Mouse (Mus musculus) layer of hippocampus, adult 9-10 months (tissue): Measurements from ENCODE around the gene Ulk1.
"Not testable (repeated sequence)": the region's sequence is repeated elsewhere in the genome, so short reads cannot be mapped to it uniquely, and the experiment has no call there.

Experiments used
- DNase-seq: peaks from one replicate; pipeline ENCODE4 v3.0.0; 2022; ENCODE audit warnings: low spot score

Ulk1 gene

GRCm38 (mm10) chr5:110809667-110810325 is at the start of gene Ulk1:
TSS of gene Ulk1 (minus strand) at chr5:110810097.
- DNase-seq: peak; percentile 99

GRCm38 (mm10) chr5:110859013-110859650 is 49.2 kb upstream of the Ulk1 start:
- DNase-seq: no peak

- no peak for DNase-seq
These were observed 47.2 kb upstream of the Ulk1 start for GRCm38 (mm10) chr5:110857091-110857490.

- no peak for DNase-seq
These were observed 43.1 kb upstream of the Ulk1 start for GRCm38 (mm10) chr5:110852990-110853389.

- no peak for DNase-seq
These were observed 31.4 kb upstream of the Ulk1 start for GRCm38 (mm10) chr5:110841046-110841862.

- DNase-seq: peak; percentile 35
These were observed 30.6 kb upstream of the Ulk1 start for GRCm38 (mm10) chr5:110840465-110840864.

- DNase-seq: peak; percentile 97
These were observed 29.9 kb upstream of the Ulk1 start, which contains the start of the genes Hscb and Chek2 for GRCm38 (mm10) chr5:110839678-110840365. TSS of gene Hscb (minus strand) at chr5:110839777. TSS of gene Chek2 (plus strand) at chr5:110839979.

GRCm38 (mm10) chr5:110839038-110839677 is 29.3 kb upstream of the Ulk1 start:
- DNase-seq: no peak

- not testable (repeated sequence) for DNase-seq
These were observed 28.1 kb upstream of the Ulk1 start for GRCm38 (mm10) chr5:110838016-110838415.

- DNase-seq: no peak
These were observed 26.1 kb upstream of the Ulk1 start for GRCm38 (mm10) chr5:110835959-110836358.

- no peak for DNase-seq
These were observed 21.3 kb upstream of the Ulk1 start for GRCm38 (mm10) chr5:110831036-110831720.

- DNase-seq: no peak
These were observed 17.7 kb upstream of the Ulk1 start for GRCm38 (mm10) chr5:110827576-110827975.

GRCm38 (mm10) chr5:110826781-110827495 is 17.0 kb upstream of the Ulk1 start:
- DNase-seq: no peak

GRCm38 (mm10) chr5:110824421-110824820 is 14.5 kb upstream of the Ulk1 start:
- DNase-seq: no peak

GRCm38 (mm10) chr5:110808821-110809666 is 853 bp downstream of the Ulk1 start:
- no peak for DNase-seq

GRCm38 (mm10) chr5:110808061-110808631 is 1.8 kb downstream of the Ulk1 start:
- DNase-seq: peak; percentile 63

GRCm38 (mm10) chr5:110807453-110807852 is 2.4 kb downstream of the Ulk1 start:
- no peak for DNase-seq

- no peak for DNase-seq
These were observed 3.2 kb downstream of the Ulk1 start for GRCm38 (mm10) chr5:110806676-110807075.

GRCm38 (mm10) chr5:110806154-110806553 is 3.7 kb downstream of the Ulk1 start:
- no peak for DNase-seq
